7 mouse cellular contexts compared by ENCODE assay signal in genomic region chr2:43816788-43817581, GRCm38 (mm10).
DNase-seq lines count a peak whose midpoint lies in the region.

No protein-coding gene starts in this region.

- DNase-seq in cerebellum, adult 11 months: peak; percentile 29
- peak; percentile 95 to 96 for DNase-seq in cerebellum, postnatal 10 days
- DNase-seq in heart, postnatal 10 days: peak; percentile 60 to 66
- DNase-seq in left cerebral cortex, postnatal 14 days (ENCODE audit: low spot score in 2 of 2): peak; percentile 51 to 54
- DNase-seq in testis, postnatal 10 days (ENCODE audit: low spot score): no peak
- DNase-seq in kidney, adult 8-10 months: no peak
- no peak for DNase-seq in urinary bladder, adult 2 months (ENCODE audit: low spot score)

- intact Hi-C loops in heart, postnatal 10 days (cut with DNase I): no loop called here
- intact Hi-C loops in left cerebral cortex, postnatal 14 days (cut with DNase I): no loop called here

Comparison
In these comparisons a context has a peak if more than half of its experiments do, and no peak if none do; other contexts are left out.
1. DNase-seq: peak in cerebellum, adult 11 months (single experiment), cerebellum, postnatal 10 days (2 of 2), heart, postnatal 10 days (2 of 2) and left cerebral cortex, postnatal 14 days (2 of 2); none in testis, postnatal 10 days (single experiment), kidney, adult 8-10 months (0 of 2) and urinary bladder, adult 2 months (single experiment).